Mouse (Mus musculus): Measurements from ENCODE around the gene C330021F23Rik. TPM values are rescaled to one million over a fixed set of nuclear protein-coding genes. Genes with fewer than 3 reads are reported as not detected.
A peak's percentile ranks its signal among the peaks of the same experiment; 100 is the strongest.

The C330021F23Rik gene
- polyA plus RNA-seq, 2 experiments from 2014 or later = not detected

- peak; percentile 46 for ATAC-seq
Measured at GRCm38 (mm10) chr8:3587391-3588257, 19.8 kb downstream of the C330021F23Rik start.

GRCm38 (mm10) chr8:3588258-3588633, 20.5 kb downstream of the C330021F23Rik start:
- ATAC-seq = no peak

GRCm38 (mm10) chr8:3593470-3593869, 25.7 kb downstream of the C330021F23Rik start:
- no peak for ATAC-seq

- no peak for ATAC-seq
Measured at GRCm38 (mm10) chr8:3594466-3594865, 26.7 kb downstream of the C330021F23Rik start.

GRCm38 (mm10) chr8:3598054-3598453, 30.3 kb downstream of the C330021F23Rik start:
- ATAC-seq = no peak

GRCm38 (mm10) chr8:3599219-3599618, 31.4 kb downstream of the C330021F23Rik start:
- no peak for ATAC-seq

- no peak for ATAC-seq
Measured at GRCm38 (mm10) chr8:3600401-3600800, 32.6 kb downstream of the C330021F23Rik start.

- no peak for ATAC-seq
Measured at GRCm38 (mm10) chr8:3603439-3603838, 35.6 kb downstream of the C330021F23Rik start.

GRCm38 (mm10) chr8:3606593-3606992, 38.8 kb downstream of the C330021F23Rik start:
- ATAC-seq = no peak

GRCm38 (mm10) chr8:3607822-3608221, 40.0 kb downstream of the C330021F23Rik start:
- no peak for ATAC-seq

GRCm38 (mm10) chr8:3609046-3609815, 41.4 kb downstream of the C330021F23Rik start:
- no peak for ATAC-seq

GRCm38 (mm10) chr8:3609816-3610150, 42.0 kb downstream of the C330021F23Rik start:
- no peak for ATAC-seq

GRCm38 (mm10) chr8:3621199-3621970, 53.6 kb downstream of the C330021F23Rik start, which contains the start of the genes Xab2 and Pet100:
Gene Xab2, minus strand, starts transcription at chr8:3621316.
Gene Pet100, plus strand, starts transcription at chr8:3621548.
- peak; percentile 95 for ATAC-seq

GRCm38 (mm10) chr8:3622119-3622518, 54.3 kb downstream of the C330021F23Rik start:
- no peak for ATAC-seq

GRCm38 (mm10) chr8:3625445-3625844, 57.7 kb downstream of the C330021F23Rik start, which contains the start of gene Pcp2:
Gene Pcp2, minus strand, starts transcription at chr8:3625545.
- no peak for ATAC-seq

GRCm38 (mm10) chr8:3626971-3627370, 59.2 kb downstream of the C330021F23Rik start:
- ATAC-seq = no peak

- peak; percentile 34 for ATAC-seq
Measured at GRCm38 (mm10) chr8:3628014-3628413, 60.2 kb downstream of the C330021F23Rik start.

GRCm38 (mm10) chr8:3630647-3631477, 63.1 kb downstream of the C330021F23Rik start, which contains the start of gene Stxbp2:
Gene Stxbp2, plus strand, starts transcription at chr8:3630955.
- ATAC-seq = peak; percentile 97

GRCm38 (mm10) chr8:3631478-3631875, 63.7 kb downstream of the C330021F23Rik start:
- no peak for ATAC-seq

Data from activated CD4-positive, CD25-positive, alpha-beta regulatory T cell, adult 4 months (primary cell).